Mouse (Mus musculus) olfactory bulb, adult 2 months (tissue): ENCODE results near the gene Slc35c2.

Experiments
- CTCF ChIP-seq: fragments of 200-500 bp; IDR thresholded peaks from 2 replicates; pipeline ENCODE4 v1.5.1; 2012; ENCODE audit warnings: low read depth, mild to moderate bottlenecking, low read length, moderate library complexity; ENCODE audit not compliant: insufficient read depth
- POLR2A ChIP-seq: fragments of 200-500 bp; IDR thresholded peaks from 2 replicates; pipeline ENCODE4 v1.6.1; 2012; ENCODE audit warnings: mild to moderate bottlenecking, low read depth, low read length, moderate library complexity; ENCODE audit not compliant: insufficient read depth

GRCm38 (mm10) chr2:165329703-165330102 lies 42.0 kb upstream of the Slc35c2 start:
- TF ChIP-seq CTCF (no peak), POLR2A (no peak)
